ENCODE assay signal across 23 mouse cellular contexts in the genomic region with DNA sequence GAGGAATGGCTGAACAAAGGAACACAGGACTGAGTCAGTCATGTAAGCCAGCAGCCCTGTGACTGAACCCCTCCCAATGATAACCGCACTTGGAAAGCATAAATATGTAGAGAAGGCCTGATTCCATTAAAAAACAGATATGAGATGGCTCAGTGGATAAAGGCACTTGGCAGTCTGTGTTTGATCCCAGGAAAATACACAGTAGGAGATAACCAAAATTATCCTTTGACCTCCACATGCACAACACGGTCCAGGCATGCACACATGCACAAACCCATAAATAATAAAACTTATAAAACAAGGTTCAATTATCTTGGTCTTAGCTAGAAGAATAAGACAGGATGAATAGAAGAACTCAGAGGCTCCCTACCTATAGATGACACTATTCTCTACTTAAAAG. TPM values are rescaled to one million over a fixed set of nuclear protein-coding genes. Genes with fewer than 3 reads are reported as not detected.
DNase-seq lines count a peak whose midpoint lies in the region; ATAC-seq and TF ChIP-seq lines count a peak whose summit lies in the region.
"Had no signal": no experiment of that assay in that cellular context is flagged by ENCODE, and none has a peak within 500 bp of the region (broad histone marks: within the 10 kb centered on the region; RNA-seq: fewer than 3 reads in every experiment).

No protein-coding gene starts in this region.

- no peak overlapping the region for H3K4me3 ChIP-seq in intestine, postnatal 0 days (ENCODE audit: low read depth, low read length)
- no peak overlapping the region for H3K4me3 ChIP-seq in intestine, embryonic 16.5 days (ENCODE audit: low read length)
- H3K4me3 ChIP-seq in midbrain, embryonic 13.5 days (replicated peaks), result no peak overlapping the region
- H3K4me3 ChIP-seq in midbrain, embryonic 10.5 days, result no peak overlapping the region
- no peak overlapping the region for H3K4me3 ChIP-seq in small intestine, adult 2 months (ENCODE audit: low read depth, low read length)
- H3K4me3 ChIP-seq in heart, embryonic 12.5 days, result no peak overlapping the region
- H3K4me3 ChIP-seq: embryonic facial prominence, embryonic 15.5 days; erythroblast, embryonic 14.5 days; forebrain, embryonic 10.5 days; gastrocnemius, adult 2 months; heart, embryonic 13.5 days had no signal

- H3K27me3 ChIP-seq in intestine, postnatal 0 days (replicated peaks; ENCODE audit: control insufficient read depth, insufficient read depth, low read length), result no peaks in the 10 kb centered on the region
- no peaks in the 10 kb centered on the region for H3K27me3 ChIP-seq in intestine, embryonic 16.5 days (replicated peaks; ENCODE audit: control insufficient read depth, insufficient read depth, low read length)
- H3K27me3 ChIP-seq in midbrain, embryonic 13.5 days, result no peaks in the 10 kb centered on the region
- no peaks in the 10 kb centered on the region for H3K27me3 ChIP-seq in midbrain, embryonic 10.5 days (ENCODE audit: low read depth, poor library complexity, severe bottlenecking)
- no peaks in the 10 kb centered on the region for H3K27me3 ChIP-seq in small intestine, adult 2 months (ENCODE audit: control insufficient read depth, insufficient read depth, low read length)
- no peaks in the 10 kb centered on the region for H3K27me3 ChIP-seq in heart, embryonic 12.5 days (replicated peaks)
- H3K27me3 ChIP-seq: embryonic facial prominence, embryonic 15.5 days; heart, embryonic 13.5 days had no signal

- DNase-seq in midbrain, embryonic 10.5 days (ENCODE audit: low spot score), result no peak
- DNase-seq: adrenal gland, adult 8-10 months; B cell, adult 2 months; cerebellum, adult 11 months; cerebellum, adult 8-10 months; cerebellum, postnatal 14 days; embryo, embryonic 11 days; gastrocnemius, adult 2 months; gastrocnemius, postnatal 25 days; heart, postnatal 36 days had no signal

- H3K9me3 ChIP-seq in intestine, postnatal 0 days (ENCODE audit: control insufficient read depth), result no peaks in the 10 kb centered on the region
- no peaks in the 10 kb centered on the region for H3K9me3 ChIP-seq in intestine, embryonic 16.5 days (ENCODE audit: control insufficient read depth, low read length)
- no peaks in the 10 kb centered on the region for H3K9me3 ChIP-seq in midbrain, embryonic 13.5 days
- no peaks in the 10 kb centered on the region for H3K9me3 ChIP-seq in midbrain, embryonic 10.5 days (replicated peaks)
- H3K9me3 ChIP-seq in heart, embryonic 12.5 days (replicated peaks), result peaks cover 3% of the 10 kb centered on the region; the same call in 1 of the 2 replicates
- H3K9me3 ChIP-seq: embryonic facial prominence, embryonic 15.5 days; forebrain, embryonic 10.5 days; G1E; heart, embryonic 13.5 days had no signal

- no peak overlapping the region; the same call in 1 of the 2 replicates for H3K27ac ChIP-seq in intestine, postnatal 0 days (ENCODE audit: low read depth, low read length)
- H3K27ac ChIP-seq in intestine, embryonic 16.5 days (ENCODE audit: low read length), result no peak overlapping the region
- peak overlapping the region; percentile 26; the same call in 1 of the 2 replicates for H3K27ac ChIP-seq in midbrain, embryonic 13.5 days
- H3K27ac ChIP-seq in midbrain, embryonic 10.5 days (replicated peaks), result no peak overlapping the region
- peak overlapping the region; percentile 78 for H3K27ac ChIP-seq in small intestine, adult 2 months (ENCODE audit: insufficient read depth, low read depth, low read length)
- H3K27ac ChIP-seq in heart, embryonic 12.5 days (ENCODE audit: poor library complexity, severe bottlenecking), result no peak overlapping the region
- H3K27ac ChIP-seq: embryonic facial prominence, embryonic 15.5 days; forebrain, embryonic 10.5 days; gastrocnemius, adult 2 months; heart, embryonic 13.5 days had no signal

- H3K4me1 ChIP-seq in intestine, postnatal 0 days (replicated peaks; ENCODE audit: control insufficient read depth, insufficient read depth, low read length), result peaks cover 17% of the 10 kb centered on the region
- H3K4me1 ChIP-seq in intestine, embryonic 16.5 days (ENCODE audit: control insufficient read depth, insufficient read depth, low read length), result peaks cover 17% of the 10 kb centered on the region
- H3K4me1 ChIP-seq in midbrain, embryonic 13.5 days (replicated peaks), result peaks cover 12% of the 10 kb centered on the region
- no peaks in the 10 kb centered on the region for H3K4me1 ChIP-seq in midbrain, embryonic 10.5 days
- peaks cover 21% of the 10 kb centered on the region for H3K4me1 ChIP-seq in small intestine, adult 2 months (ENCODE audit: control insufficient read depth, insufficient read depth, insufficient read length, low read length)
- H3K4me1 ChIP-seq in heart, embryonic 12.5 days (replicated peaks), result peaks cover 14% of the 10 kb centered on the region; the same call in 1 of the 2 replicates
- H3K4me1 ChIP-seq: forebrain, embryonic 10.5 days had no signal

- H3K4me2 ChIP-seq in intestine, postnatal 0 days (replicated peaks; ENCODE audit: low read depth), result peak overlapping the region; percentile 13; the same call in 1 of the 2 replicates
- no peak overlapping the region for H3K4me2 ChIP-seq in intestine, embryonic 16.5 days (ENCODE audit: low read depth, low read length)
- H3K4me2 ChIP-seq in midbrain, embryonic 13.5 days (replicated peaks), result no peak overlapping the region
- no peak overlapping the region for H3K4me2 ChIP-seq in heart, embryonic 12.5 days
- H3K4me2 ChIP-seq: embryonic facial prominence, embryonic 15.5 days; heart, embryonic 13.5 days had no signal

- no peak overlapping the region for H3K9ac ChIP-seq in intestine, postnatal 0 days (ENCODE audit: low read depth, low read length)
- no peak overlapping the region for H3K9ac ChIP-seq in intestine, embryonic 16.5 days (ENCODE audit: low read depth, low read length)
- H3K9ac ChIP-seq in midbrain, embryonic 13.5 days (replicated peaks), result no peak overlapping the region
- no peak overlapping the region for H3K9ac ChIP-seq in heart, embryonic 12.5 days
- H3K9ac ChIP-seq: embryonic facial prominence, embryonic 15.5 days; heart, embryonic 13.5 days had no signal

- TF ChIP-seq POLR2A in small intestine, adult 2 months (IDR thresholded peaks at IDR 0.05; ENCODE audit: low read depth, low read length), result no peak

- 29% methylated on average over 2 of the region's 2 CpGs for WGBS in intestine, postnatal 0 days
- WGBS in intestine, embryonic 16.5 days, result 45% methylated on average over 2 of the region's 2 CpGs
- 69% methylated on average over 2 of the region's 2 CpGs for WGBS in midbrain, embryonic 13.5 days
- WGBS in midbrain, embryonic 10.5 days, result 82% methylated on average over 2 of the region's 2 CpGs
- WGBS in small intestine, adult 2 months, result 18% methylated on average over 2 of the region's 2 CpGs
- WGBS in heart, embryonic 12.5 days, result 57% methylated on average over 2 of the region's 2 CpGs

- no peak for TF ChIP-seq CTCF in intestine, postnatal 0 days (IDR thresholded peaks at IDR 0.05; ENCODE audit: low read depth)
- no peak for TF ChIP-seq CTCF in small intestine, adult 2 months (IDR thresholded peaks at IDR 0.05; ENCODE audit: extremely low read depth, insufficient read length, insufficient replicate concordance, low read depth, low read length)

- no peaks in the 10 kb centered on the region for H3K36me3 ChIP-seq in intestine, postnatal 0 days (ENCODE audit: control insufficient read depth, insufficient read depth)
- no peaks in the 10 kb centered on the region for H3K36me3 ChIP-seq in intestine, embryonic 16.5 days (ENCODE audit: control insufficient read depth, insufficient read depth, low read length)
- H3K36me3 ChIP-seq in midbrain, embryonic 13.5 days, result no peaks in the 10 kb centered on the region
- H3K36me3 ChIP-seq in midbrain, embryonic 10.5 days, result no peaks in the 10 kb centered on the region
- H3K36me3 ChIP-seq in small intestine, adult 2 months (ENCODE audit: control insufficient read depth, insufficient read depth, low read length), result no peaks in the 10 kb centered on the region
- H3K36me3 ChIP-seq in heart, embryonic 12.5 days, result no peaks in the 10 kb centered on the region
- H3K36me3 ChIP-seq: embryonic facial prominence, embryonic 15.5 days; forebrain, embryonic 10.5 days; G1E; heart, embryonic 13.5 days had no signal

- no peak for ATAC-seq in intestine, postnatal 0 days
- no peak for ATAC-seq in intestine, embryonic 16.5 days
- ATAC-seq in midbrain, embryonic 13.5 days, result no peak
- no peak for ATAC-seq in heart, embryonic 12.5 days (ENCODE audit: insufficient number of reproducible peaks, low FRiP score)
- ATAC-seq in megakaryocyte, adult 5-6 weeks (ENCODE audit: poor library complexity, severe bottlenecking), result no peak
- ATAC-seq: CD4-positive, CD25-positive, alpha-beta regulatory T cell, adult 4 months; forebrain, embryonic 14.5 days had no signal

RNA-seq across cellular contexts. Expression of gene Scamp1, which starts 27.9 kb away (rescaled TPM):
- 11.8 and 14.0 TPM in 2 replicates for polyA plus RNA-seq in intestine, postnatal 0 days (2015; fragmentation: Nextera tagmentation; extraction: Ambion mirVana)
- 26.9 and 29.1 TPM in 2 replicates for polyA plus RNA-seq in intestine, embryonic 16.5 days (2015; fragmentation: Nextera tagmentation; extraction: Ambion mirVana)
- 121 and 129 TPM in 2 replicates for polyA plus RNA-seq in midbrain, embryonic 13.5 days (2015; fragmentation: Nextera tagmentation; extraction: Ambion mirVana)
- polyA plus RNA-seq in midbrain, embryonic 10.5 days (2016; fragmentation: Nextera tagmentation; extraction: Ambion mirVana), result 25.5 and 32.3 TPM in 2 replicates
- 5.7 and 7.9 TPM in 2 replicates for polyA plus RNA-seq in small intestine, adult 2 months (2012; rRNA removed)
- 26.2 and 29.2 TPM in 2 replicates for polyA plus RNA-seq in heart, embryonic 12.5 days (2016; fragmentation: Nextera tagmentation; extraction: Ambion mirVana)
- 14.0 and 14.4 TPM in 2 replicates for total RNA-seq in megakaryocyte, adult 5-6 weeks (2015)
- total RNA-seq in megakaryocyte, adult 5-6 weeks (2017), result 6.8 and 7.3 TPM in 2 replicates
- polyA plus RNA-seq: G1E had no signal

Comparison
In these comparisons a context has a peak if more than half of its experiments do, and no peak if none do; other contexts are left out.
1. H3K27ac ChIP-seq: peak in midbrain, embryonic 13.5 days (single experiment) and small intestine, adult 2 months (single experiment); none in intestine, postnatal 0 days (single experiment), intestine, embryonic 16.5 days (single experiment), midbrain, embryonic 10.5 days (single experiment) and heart, embryonic 12.5 days (single experiment).